Mouse (Mus musculus) intestine, postnatal 0 days (tissue): Measurements from ENCODE around the gene Grk1. TPM values are rescaled to one million over a fixed set of nuclear protein-coding genes. Genes with fewer than 3 reads are reported as not detected.

Source experiments
- ATAC-seq: fragments of 200-750 bp; cut with Nextera tagmentation; 2 replicates; pipeline ENCODE4 v1.8.0; 2017; ENCODE audit warnings: mild to moderate bottlenecking, moderate TSS enrichment, moderate library complexity
- H3K27ac ChIP-seq: fragments of 300-500 bp; sonication (generic); 2 replicates; pipeline ENCODE4 v1.5.1; 2014; ENCODE audit warnings: mild to moderate bottlenecking, low read depth, low read length, moderate library complexity
- H3K27me3 ChIP-seq: fragments of 300-500 bp; sonication (generic); replicated peaks from 2 replicates; pipeline ENCODE4 v1.6.1; 2014; ENCODE audit warnings: low read length, mixed read lengths; ENCODE audit not compliant: control insufficient read depth, insufficient read depth
- H3K36me3 ChIP-seq: fragments of 300-500 bp; sonication (generic); 2 replicates; pipeline ENCODE4 v1.6.1; 2014; ENCODE audit warnings: mild to moderate bottlenecking, moderate library complexity; ENCODE audit not compliant: control insufficient read depth, insufficient read depth
- H3K4me1 ChIP-seq: fragments of 300-500 bp; sonication (generic); replicated peaks from 2 replicates; pipeline ENCODE4 v1.6.1; 2014; ENCODE audit warnings: antibody characterized with exemption, low read length, mixed read lengths; ENCODE audit not compliant: control insufficient read depth, insufficient read depth
- H3K4me2 ChIP-seq: fragments of 300-500 bp; sonication (generic); replicated peaks from 2 replicates; pipeline ENCODE4 v1.6.1; 2014; ENCODE audit warnings: low read depth, mild to moderate bottlenecking, moderate library complexity
- H3K4me3 ChIP-seq: fragments of 300-500 bp; sonication (generic); 2 replicates; pipeline ENCODE4 v1.5.1; 2014; ENCODE audit warnings: low read depth, low read length
- H3K9ac ChIP-seq: fragments of 300-500 bp; sonication (generic); 2 replicates; pipeline ENCODE4 v1.6.1; 2014; ENCODE audit warnings: mild to moderate bottlenecking, low read depth, low read length
- H3K9me3 ChIP-seq: fragments of 300-500 bp; sonication (generic); 2 replicates; pipeline ENCODE4 v1.6.1; 2016; ENCODE audit warnings: mixed run types; ENCODE audit not compliant: control insufficient read depth
- CTCF ChIP-seq: sonication (generic); IDR thresholded peaks from 2 replicates; pipeline ENCODE4 v1.5.1; 2016; ENCODE audit warnings: low read depth, mild to moderate bottlenecking, control low read depth, antibody characterized with exemption, moderate library complexity
- WGBS: fragments of 180-500 bp; shearing (Covaris S2); extraction: QIAGEN DNeasy Blood & Tissue Kit; methylation state at CpG from one replicate; pipeline ENCODE4 v1.1.7; 2014; 5-methylcytosine and 5-hydroxymethylcytosine counted together
- polyA plus RNA-seq: library from polyadenylated mRNA; unstranded; fragments of >200 nt; fragmentation: Nextera tagmentation; extraction: Ambion mirVana; gene quantifications from 2 replicates; pipeline ENCODE4 v1.2.1, GENCODE M21; 2015

The Grk1 gene
- polyA plus RNA-seq, 1 experiment from 2014 or later = not detected

DNA sequence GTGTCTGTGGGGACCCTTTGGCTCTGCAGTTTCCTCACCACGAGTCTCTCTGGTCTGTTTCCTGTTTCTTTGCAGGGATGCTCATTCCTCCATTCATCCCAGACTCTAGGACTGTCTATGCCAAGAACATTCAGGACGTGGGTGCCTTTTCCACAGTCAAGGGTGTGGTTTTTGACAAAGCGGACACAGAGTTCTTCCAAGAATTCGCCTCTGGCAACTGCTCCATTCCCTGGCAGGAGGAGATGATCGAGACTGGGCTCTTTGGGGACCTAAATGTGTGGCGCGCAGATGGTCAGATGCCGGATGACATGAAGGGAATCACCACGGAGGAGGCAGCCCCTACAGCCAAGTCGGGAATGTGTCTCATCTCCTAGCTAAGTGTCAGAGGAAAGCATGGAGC lies 11.0 kb downstream of the Grk1 start:
- ATAC-seq = no peak
- WGBS = 78% methylated on average over 10 of the region's 10 CpGs
- no peaks in the 10 kb centered on the region for H3K4me1 ChIP-seq
- no peaks in the 10 kb centered on the region for H3K27me3 ChIP-seq
- H3K9ac ChIP-seq = no peak overlapping the region
- H3K4me3 ChIP-seq = no peak overlapping the region
- no peaks in the 10 kb centered on the region for H3K9me3 ChIP-seq
- no peaks in the 10 kb centered on the region for H3K36me3 ChIP-seq
- H3K4me2 ChIP-seq = no peak overlapping the region
- TF ChIP-seq CTCF = no peak
- no peak overlapping the region for H3K27ac ChIP-seq

DNA sequence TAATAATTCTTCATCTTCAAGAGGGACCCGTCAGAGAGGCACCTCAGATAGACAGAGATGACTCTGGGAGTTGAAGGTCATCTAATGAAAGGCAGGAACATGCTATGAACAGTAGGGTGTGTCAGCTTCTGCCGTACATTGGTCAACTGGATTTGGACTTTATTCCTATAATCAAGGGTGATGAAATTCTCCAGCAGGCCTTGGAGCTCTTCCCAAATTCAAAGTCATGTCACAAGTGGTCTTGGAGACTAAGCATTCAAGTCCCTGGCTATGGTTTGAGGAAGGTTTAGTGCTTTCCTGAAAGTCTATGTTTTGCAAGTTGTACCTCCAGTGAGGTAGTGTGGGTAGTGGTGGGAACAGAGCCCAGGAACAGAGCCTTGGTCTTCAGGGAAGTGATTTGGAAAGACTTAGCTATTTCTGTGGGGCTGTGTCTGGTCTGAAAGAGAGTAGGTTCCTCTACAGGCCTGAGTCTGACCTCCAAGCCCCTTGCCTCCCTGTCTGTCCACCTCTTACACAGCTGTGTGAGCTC lies 14.3 kb downstream of the Grk1 start:
- no peak overlapping the region for H3K27ac ChIP-seq
- H3K4me2 ChIP-seq = no peak overlapping the region
- H3K4me1 ChIP-seq = no peaks in the 10 kb centered on the region
- no peak for ATAC-seq
- no peak overlapping the region for H3K9ac ChIP-seq
- H3K9me3 ChIP-seq = no peaks in the 10 kb centered on the region
- TF ChIP-seq CTCF = no peak
- no peak overlapping the region for H3K4me3 ChIP-seq
- no peaks in the 10 kb centered on the region for H3K27me3 ChIP-seq
- H3K36me3 ChIP-seq = no peaks in the 10 kb centered on the region
- 43% methylated on average over 2 of the region's 2 CpGs for WGBS

DNA sequence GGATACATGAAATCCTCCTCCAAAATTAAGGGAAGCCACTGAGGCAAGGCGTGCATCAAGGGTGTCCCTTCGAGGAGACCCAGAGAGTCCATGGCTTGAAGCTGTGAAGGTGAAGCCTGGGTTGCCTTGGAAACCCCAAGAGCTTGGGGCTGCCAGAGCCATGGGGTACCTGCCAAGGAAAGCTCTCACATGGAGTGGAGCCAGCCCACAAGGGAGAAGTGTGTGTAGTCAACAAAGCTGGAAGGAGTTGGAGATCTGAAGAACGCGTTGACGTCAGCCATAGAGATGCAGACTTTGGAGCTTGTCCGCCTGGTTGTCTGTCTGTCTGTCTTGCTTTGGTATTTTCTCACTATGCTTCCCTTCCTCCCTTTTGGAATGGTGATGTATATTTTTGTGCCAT lies 16.1 kb downstream of the Grk1 start:
- H3K9ac ChIP-seq = no peak overlapping the region
- H3K9me3 ChIP-seq = no peaks in the 10 kb centered on the region
- H3K36me3 ChIP-seq = no peaks in the 10 kb centered on the region
- no peak overlapping the region for H3K4me2 ChIP-seq
- no peak for ATAC-seq
- no peaks in the 10 kb centered on the region for H3K4me1 ChIP-seq
- 89% methylated on average over 6 of the region's 6 CpGs for WGBS
- no peak overlapping the region for H3K27ac ChIP-seq
- no peak for TF ChIP-seq CTCF
- H3K27me3 ChIP-seq = no peaks in the 10 kb centered on the region
- H3K4me3 ChIP-seq = no peak overlapping the region

DNA sequence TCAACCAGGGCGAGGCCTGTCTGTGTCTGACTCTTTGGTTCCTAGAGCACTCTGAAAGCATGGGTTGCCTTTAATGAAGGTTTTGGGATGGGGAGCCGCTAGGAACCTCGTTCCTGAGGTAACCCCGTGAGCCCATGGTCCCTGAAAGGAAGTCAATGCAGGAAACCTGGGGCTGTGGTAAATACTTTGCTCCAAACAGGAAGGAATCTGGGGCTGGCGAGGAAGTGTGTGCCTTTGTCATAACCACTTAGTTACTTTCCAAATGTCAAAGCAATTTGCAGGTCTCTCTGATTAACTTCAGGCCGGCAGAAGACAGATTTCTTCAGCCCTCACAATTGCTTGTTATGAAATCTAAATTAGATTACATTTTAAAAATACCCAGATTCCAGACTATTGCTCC lies 22.5 kb downstream of the Grk1 start:
- no peak for ATAC-seq
- Histone ChIP-seq H3K27ac (no peak overlapping the region), H3K36me3 (no peaks in the 10 kb centered on the region), H3K4me2 (no peak overlapping the region), H3K4me1 (no peaks in the 10 kb centered on the region), H3K9me3 (no peaks in the 10 kb centered on the region), H3K9ac (no peak overlapping the region), H3K4me3 (no peak overlapping the region), H3K27me3 (no peaks in the 10 kb centered on the region)
- WGBS = 62% methylated on average over 6 of the region's 6 CpGs
- no peak for TF ChIP-seq CTCF

DNA sequence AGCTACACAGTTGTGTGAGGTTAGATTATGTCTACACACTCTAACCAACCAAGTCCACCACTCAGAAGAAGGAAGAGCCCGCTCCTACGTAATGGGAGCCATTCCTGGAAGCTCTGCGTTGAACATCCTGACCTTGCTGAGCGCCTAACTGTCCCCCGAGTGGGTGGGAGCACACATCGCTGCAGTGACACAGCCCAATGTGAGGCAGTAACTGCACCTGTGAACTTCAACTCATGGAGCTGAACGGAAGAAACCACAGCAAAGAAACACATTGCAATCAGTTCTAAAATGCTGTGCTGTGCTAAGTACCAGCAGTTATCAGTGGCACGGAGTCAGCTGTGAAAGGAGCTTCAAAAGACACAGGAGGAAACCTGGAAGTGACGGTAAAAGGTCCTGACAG lies 23.3 kb downstream of the Grk1 start:
- no peak overlapping the region for H3K9ac ChIP-seq
- peak overlapping the region; percentile 15; the same call in 1 of the 2 replicates for H3K27ac ChIP-seq
- no peak for ATAC-seq
- no peaks in the 10 kb centered on the region for H3K9me3 ChIP-seq
- no peak overlapping the region for H3K4me2 ChIP-seq
- H3K4me3 ChIP-seq = no peak overlapping the region
- H3K36me3 ChIP-seq = no peaks in the 10 kb centered on the region
- H3K4me1 ChIP-seq = no peaks in the 10 kb centered on the region
- WGBS = 74% methylated on average over 9 of the region's 9 CpGs
- TF ChIP-seq CTCF = no peak
- H3K27me3 ChIP-seq = no peaks in the 10 kb centered on the region

DNA sequence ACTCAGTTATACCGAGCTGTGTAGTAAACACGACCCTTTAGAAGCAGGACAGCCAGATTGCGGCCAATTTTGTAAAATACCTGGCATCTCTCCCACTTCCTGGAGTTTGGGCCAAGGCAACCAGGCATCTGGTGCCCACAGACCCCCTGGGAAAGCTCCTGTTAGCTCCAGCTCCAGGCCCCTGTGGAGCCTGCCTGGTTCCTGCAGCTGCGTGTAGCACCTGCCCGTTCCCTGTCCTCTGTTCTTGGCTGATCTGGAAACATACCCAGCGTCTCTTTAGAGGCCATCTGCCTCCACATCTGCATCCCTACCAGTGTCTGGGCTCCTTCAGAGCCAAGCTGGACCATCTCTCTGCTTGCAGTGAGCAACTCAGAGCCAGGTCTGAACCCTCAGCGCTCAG lies 25.5 kb downstream of the Grk1 start:
- no peak for TF ChIP-seq CTCF
- Histone ChIP-seq H3K36me3 (no peaks in the 10 kb centered on the region), H3K4me3 (no peak overlapping the region), H3K4me1 (no peaks in the 10 kb centered on the region), H3K9me3 (no peaks in the 10 kb centered on the region), H3K9ac (no peak overlapping the region), H3K27me3 (peaks cover 6% of the 10 kb centered on the region; the same call in 1 of the 2 replicates), H3K4me2 (no peak overlapping the region), H3K27ac (no peak overlapping the region)
- ATAC-seq = no peak
- WGBS = 74% methylated on average over 7 of the region's 7 CpGs

DNA sequence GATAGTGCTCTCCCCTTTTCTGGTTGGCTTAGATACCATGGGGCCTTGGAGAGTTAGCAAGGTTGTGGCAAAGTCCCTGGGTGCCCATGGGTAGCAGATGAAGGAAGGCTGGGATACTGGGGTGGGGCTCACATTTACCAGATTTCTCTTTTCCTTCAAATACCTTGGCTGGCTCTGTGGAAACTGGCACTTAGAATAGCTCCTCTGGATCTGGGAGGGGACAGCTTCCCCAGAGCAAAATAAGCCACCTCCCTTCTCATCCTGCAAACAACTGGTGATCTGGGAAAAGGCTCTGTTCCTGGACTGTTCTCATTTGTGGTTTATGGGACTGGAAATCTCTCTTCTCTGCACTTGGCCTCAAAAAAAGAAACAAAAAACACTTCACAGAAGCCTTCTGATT lies 26.0 kb downstream of the Grk1 start:
- ATAC-seq = no peak
- Histone ChIP-seq H3K4me3 (no peak overlapping the region), H3K9me3 (no peaks in the 10 kb centered on the region), H3K27me3 (peaks cover 10% of the 10 kb centered on the region), H3K4me1 (no peaks in the 10 kb centered on the region), H3K36me3 (no peaks in the 10 kb centered on the region), H3K9ac (no peak overlapping the region), H3K4me2 (no peak overlapping the region), H3K27ac (no peak overlapping the region)
- no peak for TF ChIP-seq CTCF
